Mouse (Mus musculus): ENCODE data around the gene Mfsd6.

- TF ChIP-seq CTCF (IDR thresholded peaks at IDR 0.05; ENCODE audit: borderline replicate concordance, control insufficient read depth, extremely low read depth, insufficient read depth, low read length, poor library complexity) (no peak), POLR2A (IDR thresholded peaks at IDR 0.05; ENCODE audit: control insufficient read depth, extremely low read depth, insufficient read depth, low read length, poor library complexity) (no peak)
Measured at GRCm38 (mm10) chr1:52653366-52653765, 73.9 kb downstream of the Mfsd6 start.
